Mouse (Mus musculus): ENCODE results near the gene Arpin.
A peak's percentile ranks its signal among the peaks of the same experiment; 100 is the strongest.

Gene Arpin

DNA sequence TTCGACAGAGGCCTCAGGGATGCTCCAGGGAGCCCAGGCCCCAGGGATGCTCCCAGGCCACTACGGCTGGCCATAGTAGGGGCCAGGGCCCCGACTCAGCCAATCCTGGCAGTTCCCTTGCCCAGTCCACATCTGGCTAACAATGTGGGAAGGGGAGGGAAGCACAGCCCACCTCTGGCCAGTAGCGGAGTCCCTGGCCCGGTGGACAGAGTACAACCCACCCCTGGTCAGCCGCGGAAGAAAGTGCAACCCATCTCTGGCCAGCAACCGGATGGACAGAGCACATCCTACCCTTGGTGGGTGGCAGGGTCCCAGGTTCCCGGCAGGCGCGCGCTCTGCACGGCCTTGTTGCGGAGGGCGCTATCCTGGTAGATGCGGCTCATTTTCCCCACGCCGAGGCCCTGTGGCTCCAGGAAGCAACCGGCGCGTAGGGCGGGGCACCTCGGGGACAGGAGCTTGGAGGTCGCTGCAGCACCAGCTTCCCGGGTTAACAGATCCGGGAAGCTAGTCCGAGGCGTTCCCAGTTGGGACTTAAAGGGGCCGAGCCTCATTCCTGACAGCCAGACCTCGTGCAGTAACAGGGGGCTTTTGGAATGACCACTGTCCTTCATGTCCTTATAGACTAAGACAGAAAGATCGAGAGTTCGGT lies at the start of gene Arpin:
Gene Arpin, minus strand, starts transcription at position 498 of the 649 bp plus-strand sequence.
- peak in 1 of 2 experiments; percentile 20 for DNase-seq (ENCODE audit: low spot score in 2 of 2)

GRCm38 (mm10) chr7:79975316-79975715 lies 40.2 kb upstream of the Arpin start:
- no peak for DNase-seq (ENCODE audit: low spot score in 2 of 2)

DNA sequence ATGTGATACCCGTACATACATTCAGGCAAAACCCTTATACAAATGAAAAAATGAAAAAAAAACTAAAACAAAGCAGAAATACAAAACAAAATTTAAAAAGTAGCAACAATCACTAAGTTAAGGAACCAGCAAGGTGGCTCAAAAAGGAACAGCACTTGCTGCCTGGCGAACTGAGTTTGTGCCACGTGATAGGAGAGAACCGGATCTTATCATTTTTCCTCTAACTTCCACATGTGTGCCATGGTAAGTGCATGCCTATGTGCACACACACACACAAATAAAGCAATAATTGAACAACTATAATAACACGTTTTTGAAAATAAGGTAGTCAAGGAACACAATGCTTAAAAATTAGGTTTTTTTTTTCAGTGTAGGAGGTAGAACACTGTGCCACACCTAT lies 37.0 kb upstream of the Arpin start:
- no peak for DNase-seq (ENCODE audit: low spot score in 2 of 2)

DNA sequence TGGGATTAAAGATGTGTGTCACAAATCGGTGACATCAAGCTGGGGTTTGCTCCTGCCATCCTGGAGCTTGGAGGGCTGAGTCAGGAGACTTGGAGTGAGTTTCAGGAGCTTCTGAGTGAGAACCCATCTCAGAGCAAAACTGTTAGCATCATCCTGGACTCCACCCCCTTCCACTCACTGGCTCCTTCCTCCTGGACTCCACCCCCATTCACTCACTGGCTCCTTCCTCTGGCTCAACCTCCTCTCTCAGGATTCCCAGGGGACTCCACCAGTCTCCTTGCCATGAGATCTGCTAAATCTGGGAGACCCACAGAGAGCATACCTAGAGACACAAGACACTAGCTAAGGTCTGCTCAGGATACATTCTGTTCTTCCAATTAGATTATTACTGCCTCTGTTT lies 35.2 kb upstream of the Arpin start:
- no peak for DNase-seq (ENCODE audit: low spot score in 2 of 2)

- no peak for DNase-seq (ENCODE audit: low spot score in 2 of 2)
These were observed 33.2 kb upstream of the Arpin start for GRCm38 (mm10) chr7:79968326-79968725.

GRCm38 (mm10) chr7:79961600-79961999 lies 26.4 kb upstream of the Arpin start:
- DNase-seq (ENCODE audit: low spot score in 2 of 2) = no peak

DNA sequence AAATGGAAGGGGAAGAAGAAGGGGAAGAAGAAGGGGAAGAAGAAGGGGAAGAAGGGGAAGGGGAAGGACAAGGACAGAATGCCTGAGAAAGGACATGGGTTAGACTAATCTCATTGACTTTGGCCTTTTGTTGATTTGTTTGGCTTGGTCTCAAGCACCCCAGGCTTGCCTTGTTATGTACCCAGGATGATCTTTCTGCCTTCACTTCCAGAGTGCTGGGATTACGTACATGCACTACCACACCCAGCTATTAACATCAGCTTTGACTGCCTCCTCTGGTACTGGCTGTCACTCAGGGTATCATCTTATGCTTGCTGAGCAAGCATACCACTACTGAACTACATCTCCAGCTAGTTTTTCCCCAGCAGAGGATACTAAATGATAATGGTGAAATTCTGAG lies 21.0 kb upstream of the Arpin start:
- DNase-seq (ENCODE audit: low spot score in 2 of 2) = no peak

DNA sequence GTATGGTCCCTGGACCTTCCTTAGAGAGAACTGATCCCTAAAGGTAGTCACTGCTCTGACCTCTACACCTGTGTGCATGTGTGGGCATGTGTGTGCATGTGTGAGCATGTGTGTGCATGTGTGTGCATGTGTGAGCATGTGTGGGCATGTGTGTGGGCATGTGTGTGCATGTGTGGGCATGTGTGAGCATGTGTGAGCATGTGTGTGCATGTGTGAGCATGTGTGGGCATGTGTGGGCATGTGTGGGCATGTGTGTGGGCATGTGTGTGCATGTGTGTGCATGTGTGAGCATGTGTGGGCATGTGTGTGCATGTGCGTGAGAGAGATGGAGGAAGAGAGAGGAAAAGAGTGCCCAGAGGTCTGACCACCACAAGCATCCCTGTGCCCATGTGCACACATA lies 19.7 kb upstream of the Arpin start:
- no peak for DNase-seq (ENCODE audit: low spot score in 2 of 2)

GRCm38 (mm10) chr7:79951038-79951437 lies 15.9 kb upstream of the Arpin start:
- DNase-seq (ENCODE audit: low spot score in 2 of 2) = no peak

GRCm38 (mm10) chr7:79950236-79950635 lies 15.1 kb upstream of the Arpin start:
- DNase-seq (ENCODE audit: low spot score in 2 of 2) = no peak

DNA sequence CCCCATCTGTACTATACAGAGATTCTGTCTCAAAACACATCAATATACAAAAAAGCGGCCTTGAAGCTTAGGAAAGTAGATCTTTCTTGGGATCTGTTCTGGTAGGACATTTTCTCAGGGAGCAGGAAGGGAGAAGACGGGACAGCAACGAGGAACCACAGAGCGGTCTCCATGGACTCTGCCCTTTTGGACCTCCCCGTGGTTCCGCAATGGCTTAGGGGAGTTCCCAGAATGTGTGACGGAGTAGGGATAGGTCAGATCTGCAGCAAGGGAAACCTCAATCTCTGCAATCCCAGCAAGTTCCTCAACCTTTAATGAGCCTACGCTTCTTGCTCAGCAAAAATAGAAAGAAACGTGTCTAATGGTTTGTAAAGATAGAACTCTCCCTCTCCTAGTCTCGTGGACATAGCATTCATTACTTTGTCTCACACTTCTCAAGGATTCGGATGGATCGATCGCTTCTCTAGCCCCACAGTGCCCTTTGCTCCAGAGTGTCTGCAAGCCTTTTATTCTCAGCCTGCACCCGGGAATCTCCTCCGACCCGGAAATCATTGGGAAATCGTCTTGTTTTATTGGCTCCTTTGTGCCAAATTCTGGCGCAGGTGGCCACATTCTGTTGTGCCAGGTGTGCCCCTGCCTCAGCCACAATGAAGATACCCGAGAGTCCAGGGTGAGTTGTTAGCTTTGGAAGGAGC lies 499 bp upstream of the Arpin start:
- DNase-seq (ENCODE audit: low spot score in 2 of 2) = no peak

DNA sequence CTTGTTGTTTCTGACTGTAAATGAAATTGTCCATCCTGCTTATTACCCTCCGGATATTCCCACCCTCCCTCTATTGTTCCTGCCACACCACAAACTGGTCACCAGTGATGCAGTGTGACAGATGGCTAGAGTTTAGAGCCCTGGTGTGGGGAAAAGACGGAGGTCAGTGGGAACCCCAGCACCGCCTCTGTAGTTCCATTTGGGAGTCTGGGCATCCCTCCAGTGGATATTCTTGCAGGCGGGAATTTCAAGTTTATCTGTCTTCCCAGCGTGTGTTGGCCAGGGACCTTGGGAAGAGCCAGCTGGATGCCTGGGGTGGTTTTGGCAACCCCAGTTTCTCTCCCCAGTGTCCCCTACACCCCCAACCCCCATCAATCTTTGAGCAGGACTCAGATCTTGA lies 698 bp downstream of the Arpin start:
- DNase-seq (ENCODE audit: low spot score in 2 of 2) = no peak

- no peak for DNase-seq (ENCODE audit: low spot score in 2 of 2)
These were observed 6.6 kb downstream of the Arpin start for GRCm38 (mm10) chr7:79928516-79929052.

DNA sequence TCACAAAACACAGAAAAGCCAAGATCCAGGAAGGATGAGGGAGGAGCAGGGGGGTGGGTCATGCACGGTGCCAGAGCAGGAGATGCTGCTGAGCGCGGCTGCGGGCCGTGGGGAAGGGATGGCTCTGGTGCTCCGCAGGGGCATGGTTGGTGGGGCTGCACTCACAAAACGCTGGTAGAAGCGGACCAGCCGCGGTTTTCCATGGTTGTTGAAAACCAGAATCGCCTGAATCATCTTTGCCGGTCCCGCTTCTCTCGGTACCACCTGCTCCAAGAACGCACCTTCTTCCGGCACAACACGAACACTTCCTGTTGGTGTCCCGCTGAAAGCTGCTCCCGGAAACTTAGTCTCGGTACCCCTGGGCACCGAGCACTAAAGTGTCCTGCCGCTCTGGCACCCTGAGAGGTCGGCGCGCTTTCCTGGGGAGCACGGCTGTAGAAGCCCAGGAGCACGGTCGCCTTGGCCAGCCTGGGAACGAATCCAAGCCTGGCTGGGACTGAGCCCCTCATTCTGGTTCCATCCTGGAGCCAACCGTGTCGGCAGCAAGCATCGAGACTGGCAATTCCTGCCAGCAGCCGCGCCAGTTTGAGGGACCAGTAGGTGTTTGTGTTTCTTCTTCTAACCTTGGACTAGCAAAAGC lies 14.7 kb downstream of the Arpin start, which contains the start of gene Ap3s2:
Gene Ap3s2, minus strand, starts transcription at position 306 of the 640 bp plus-strand sequence.
- DNase-seq (ENCODE audit: low spot score in 2 of 2) = peak; percentile 85

DNA sequence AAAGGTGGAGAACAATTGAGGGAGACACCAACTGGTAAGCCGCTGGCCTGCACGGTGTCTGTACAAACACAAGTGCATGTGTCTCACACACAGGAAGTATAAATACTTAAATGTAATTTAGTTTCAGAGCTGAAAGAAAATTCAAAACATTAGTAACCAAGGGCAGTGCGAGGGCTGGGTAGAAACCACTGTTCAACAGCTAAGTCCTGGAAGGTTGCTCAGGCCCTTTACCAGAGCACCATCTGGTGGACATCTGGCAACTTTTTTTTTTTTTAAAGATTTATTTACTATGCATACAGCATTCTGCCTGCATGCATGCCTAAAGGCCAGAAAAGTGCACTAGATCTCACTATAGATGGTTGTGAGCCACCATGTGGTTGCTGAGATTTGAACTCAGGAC lies 20.6 kb downstream of the Arpin start:
- no peak for DNase-seq (ENCODE audit: low spot score in 2 of 2)

DNA sequence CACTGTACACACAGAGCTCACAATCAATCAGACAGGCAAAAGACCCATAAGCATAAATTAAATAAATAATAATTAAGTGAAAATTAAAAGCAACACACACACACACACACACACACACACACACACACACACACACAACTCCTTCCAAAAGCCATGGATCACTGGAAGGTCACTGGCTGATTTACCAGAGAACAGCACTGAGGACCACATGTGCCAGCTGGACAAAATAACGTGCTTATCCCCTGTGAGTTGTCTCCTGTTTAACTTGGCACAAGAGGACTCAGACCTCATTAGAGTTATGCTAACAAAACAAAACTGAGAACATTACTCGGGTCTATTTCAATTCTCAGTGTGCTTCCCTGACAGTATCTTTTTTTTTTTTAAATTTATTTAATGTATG lies 27.8 kb downstream of the Arpin start:
- no peak for DNase-seq (ENCODE audit: low spot score in 2 of 2)

- DNase-seq (ENCODE audit: low spot score in 2 of 2) = no peak
These were observed 28.2 kb downstream of the Arpin start for GRCm38 (mm10) chr7:79906914-79907313.

DNA sequence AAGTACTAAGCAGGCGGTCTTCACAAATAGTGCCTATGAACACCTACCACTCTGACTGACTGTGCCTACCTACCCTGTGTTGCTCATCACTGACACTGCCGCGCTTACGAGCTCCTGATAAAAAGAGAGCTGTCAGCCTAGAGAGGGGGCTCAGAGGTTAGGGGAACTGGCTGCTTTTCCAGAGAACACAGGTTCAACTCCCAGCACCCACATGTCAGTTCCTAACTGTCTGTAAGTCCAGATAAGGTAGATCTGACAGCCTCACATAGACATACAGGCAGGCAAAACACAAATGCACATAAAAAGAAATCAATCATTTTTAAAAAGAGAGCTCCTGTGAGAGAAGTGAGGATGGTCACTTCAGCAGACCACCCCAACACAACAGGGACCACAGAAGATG lies 30.0 kb downstream of the Arpin start:
- DNase-seq (ENCODE audit: low spot score in 2 of 2) = no peak

DNA sequence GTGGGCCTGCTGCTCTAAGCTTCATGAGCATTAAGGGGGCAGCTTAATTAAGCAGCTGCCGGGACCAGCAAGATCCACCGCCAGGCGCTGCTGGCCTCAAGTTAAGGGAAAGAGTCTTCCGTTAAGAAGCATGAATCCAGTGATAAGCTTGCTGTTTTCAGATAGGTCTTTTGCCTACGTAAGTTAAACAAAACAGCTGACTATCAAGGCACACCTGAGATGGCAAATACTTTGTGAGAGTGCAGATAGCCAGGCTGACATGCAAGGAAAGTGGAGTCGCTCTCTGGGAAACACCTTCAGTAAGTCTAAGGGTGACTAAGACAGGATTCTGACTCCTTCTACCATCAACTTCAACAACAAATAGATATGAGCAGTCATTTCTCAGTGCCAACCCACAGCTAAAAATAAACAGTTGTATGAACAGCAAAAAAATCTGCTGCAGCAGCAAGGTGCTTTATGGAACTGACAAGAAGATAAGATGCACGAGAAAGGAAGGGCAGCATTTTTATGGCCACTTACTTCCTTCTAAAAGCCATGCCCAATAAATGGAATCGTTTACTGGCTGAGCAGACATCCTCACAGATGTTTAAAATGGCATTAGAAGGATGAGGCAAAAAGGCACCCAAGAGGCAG lies 31.9 kb downstream of the Arpin start:
- DNase-seq (ENCODE audit: low spot score in 2 of 2) = no peak

GRCm38 (mm10) chr7:79900753-79901152 lies 34.4 kb downstream of the Arpin start:
- no peak for DNase-seq (ENCODE audit: low spot score in 2 of 2)

DNA sequence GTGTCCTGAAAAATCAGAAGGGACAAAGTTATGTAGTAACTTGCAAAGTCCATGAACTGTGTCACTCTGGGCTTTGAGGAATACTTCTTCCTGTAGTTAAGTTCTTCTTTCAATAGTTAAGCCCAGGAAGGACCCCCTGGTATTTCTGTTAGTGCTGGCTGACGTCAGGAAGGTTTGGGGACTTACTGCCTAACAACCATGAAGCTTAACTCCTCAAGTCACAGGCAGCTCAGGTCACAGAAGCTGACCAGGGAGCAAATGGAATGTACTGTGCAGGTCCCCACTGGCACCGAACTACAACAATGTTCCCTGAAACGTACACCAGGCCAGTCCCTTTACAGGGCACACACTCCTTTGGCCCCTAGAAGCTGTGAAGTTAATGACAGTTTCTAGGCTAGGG lies 39.9 kb downstream of the Arpin start:
- DNase-seq (ENCODE audit: low spot score in 2 of 2) = no peak

DNA sequence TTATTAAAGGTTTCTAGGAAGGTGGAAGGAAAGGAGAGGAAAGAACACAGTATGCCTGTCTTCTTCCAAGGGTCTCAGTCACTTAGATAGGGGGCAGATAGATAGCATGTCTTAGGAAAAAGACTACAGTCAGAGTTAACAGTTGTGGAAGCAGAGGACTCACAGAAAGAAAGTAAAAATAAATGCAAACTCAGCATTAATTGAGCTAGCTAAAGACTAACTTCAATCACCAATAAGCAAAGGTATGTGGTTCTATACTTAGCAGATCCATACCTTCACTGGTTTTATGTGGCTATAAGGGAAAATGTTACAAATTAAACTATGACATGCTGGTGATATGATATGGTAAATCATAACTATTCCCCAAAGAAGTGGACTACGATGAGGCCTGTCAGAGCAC lies 40.4 kb downstream of the Arpin start:
- no peak for DNase-seq (ENCODE audit: low spot score in 2 of 2)
